Mouse (Mus musculus): ENCODE data around the gene Scg3.
"Not testable (repeated sequence)": the region's sequence is repeated elsewhere in the genome, so short reads cannot be mapped to it uniquely, and the experiment has no call there.

The Scg3 gene

GRCm38 (mm10) chr9:75625556-75626307 is 58.1 kb downstream of the Scg3 start, which contains the start of gene Lysmd2:
Gene Lysmd2, plus strand, starts transcription at chr9:75625741.
- DNase-seq (ENCODE audit: low read depth, low spot score): peak; percentile 62

GRCm38 (mm10) chr9:75624983-75625555 is 58.8 kb downstream of the Scg3 start:
- peak; percentile 43 for DNase-seq (ENCODE audit: low read depth, low spot score)

- DNase-seq (ENCODE audit: low read depth, low spot score): no peak
Observed at GRCm38 (mm10) chr9:75621428-75621827, 62.4 kb downstream of the Scg3 start.

- DNase-seq (ENCODE audit: low read depth, low spot score): not testable (repeated sequence)
Observed at GRCm38 (mm10) chr9:75619761-75620160, 64.1 kb downstream of the Scg3 start.

GRCm38 (mm10) chr9:75618836-75619400 is 64.9 kb downstream of the Scg3 start:
- DNase-seq (ENCODE audit: low read depth, low spot score): no peak

- DNase-seq (ENCODE audit: low read depth, low spot score): no peak
Observed at GRCm38 (mm10) chr9:75616560-75616959, 67.3 kb downstream of the Scg3 start.

- DNase-seq (ENCODE audit: low read depth, low spot score): peak; percentile 45
Observed at GRCm38 (mm10) chr9:75610571-75611493, 73.0 kb downstream of the Scg3 start, which contains the start of gene Tmod2. Gene Tmod2, minus strand, starts transcription at chr9:75611325.

- no peak for DNase-seq (ENCODE audit: low read depth, low spot score)
Observed at GRCm38 (mm10) chr9:75609965-75610364, 73.9 kb downstream of the Scg3 start.

- DNase-seq (ENCODE audit: low read depth, low spot score): no peak
Observed at GRCm38 (mm10) chr9:75609505-75609904, 74.4 kb downstream of the Scg3 start.

GRCm38 (mm10) chr9:75607496-75607895 is 76.4 kb downstream of the Scg3 start:
- no peak for DNase-seq (ENCODE audit: low read depth, low spot score)

GRCm38 (mm10) chr9:75601510-75601909 is 82.3 kb downstream of the Scg3 start:
- DNase-seq (ENCODE audit: low read depth, low spot score): no peak

- no peak for DNase-seq (ENCODE audit: low read depth, low spot score)
Observed at GRCm38 (mm10) chr9:75600166-75600934, 83.5 kb downstream of the Scg3 start.

GRCm38 (mm10) chr9:75599191-75599841 is 84.5 kb downstream of the Scg3 start:
- no peak for DNase-seq (ENCODE audit: low read depth, low spot score)

GRCm38 (mm10) chr9:75597596-75597995 is 86.3 kb downstream of the Scg3 start:
- DNase-seq (ENCODE audit: low read depth, low spot score): no peak

- DNase-seq (ENCODE audit: low read depth, low spot score): no peak
Observed at GRCm38 (mm10) chr9:75597036-75597435, 86.8 kb downstream of the Scg3 start.

GRCm38 (mm10) chr9:75593481-75593880 is 90.4 kb downstream of the Scg3 start:
- DNase-seq (ENCODE audit: low read depth, low spot score): no peak

All from forelimb bud, embryonic 11.5 days (tissue).